Mouse (Mus musculus) CH12.LX (cell line): Measurements from ENCODE around the gene Hs1bp3. TPM values are rescaled to one million over a fixed set of nuclear protein-coding genes. Genes with fewer than 3 reads are reported as not detected.

ENCODE experiments used
- DNase-seq: peaks from one replicate; pipeline ENCODE4 v3.0.0-alpha.2; 2013; ENCODE audit errors: extremely low read depth
- H3K27ac ChIP-seq: 2 replicates; pipeline ENCODE4 v1.5.1; 2012; ENCODE audit warnings: low read depth, mild to moderate bottlenecking, control low read depth, moderate library complexity; ENCODE audit not compliant: insufficient read depth
- H3K27me3 ChIP-seq: replicated peaks from 2 replicates; pipeline ENCODE3; 2012; ENCODE audit warnings: inconsistent platforms
- H3K36me3 ChIP-seq, 2 experiments: replicated peaks in 1 of 2; 2 replicates each; pipeline versions ENCODE3 to v1.6.1; 2012; ENCODE audit warnings: inconsistent platforms in 1 of 2, low read length in 1 of 2, mild to moderate bottlenecking in 1 of 2, mixed read lengths in 1 of 2, moderate library complexity in 1 of 2; ENCODE audit not compliant: control insufficient read depth in 1 of 2, insufficient read depth in 1 of 2
- H3K4me1 ChIP-seq, 2 experiments: 2 replicates each; pipeline ENCODE4 v1.6.1; 2012; ENCODE audit warnings: inconsistent platforms in 1 of 2, moderate library complexity in 1 of 2; ENCODE audit not compliant: insufficient read depth in 2 of 2, control insufficient read depth in 1 of 2
- H3K4me2 ChIP-seq: 2 replicates; pipeline ENCODE4 v1.6.1; 2012; ENCODE audit warnings: low read depth, mild to moderate bottlenecking, control low read depth; ENCODE audit not compliant: poor library complexity, insufficient read depth, severe bottlenecking
- H3K4me3 ChIP-seq, 3 experiments: fragments of 150-350 bp in 1 of 3; sonication (generic) in 1 of 3; replicated peaks in 1 of 3; 2 replicates each; pipeline versions ENCODE3 to v1.5.1; 2011 to 2012; ENCODE audit warnings: low read depth in 2 of 3, low read length in 2 of 3, mild to moderate bottlenecking in 2 of 3, moderate library complexity in 2 of 3, control low read depth in 1 of 3, improper control_type of control experiment in 1 of 3, inconsistent platforms in 1 of 3, mixed read lengths in 1 of 3; ENCODE audit not compliant: poor library complexity in 1 of 3
- H3K79me2 ChIP-seq: replicated peaks from 2 replicates; pipeline ENCODE4 v1.6.1; 2012; ENCODE audit warnings: mild to moderate bottlenecking, moderate library complexity; ENCODE audit not compliant: control insufficient read depth, poor library complexity, insufficient read depth, severe bottlenecking; ENCODE audit errors: extremely low read depth
- H3K9ac ChIP-seq: 2 replicates; pipeline ENCODE4 v1.6.1; 2012; ENCODE audit warnings: low read depth, mild to moderate bottlenecking, control low read depth, moderate library complexity; ENCODE audit not compliant: insufficient read depth
- H3K9me3 ChIP-seq: replicated peaks from 2 replicates; pipeline ENCODE3; 2012; ENCODE audit warnings: low read length, inconsistent platforms, mixed read lengths
- CHD1 ChIP-seq: IDR thresholded peaks from 2 replicates; pipeline ENCODE4 v1.6.1; 2012; ENCODE audit warnings: low read depth, low read length, improper control_type of control experiment, inconsistent platforms
- CHD2 ChIP-seq: IDR thresholded peaks from 2 replicates; pipeline ENCODE4 v1.6.1; 2011; ENCODE audit warnings: low read length, improper control_type of control experiment
- CTCF ChIP-seq, 2 experiments: IDR thresholded peaks in 1 of 2; conservative IDR thresholded peaks in 1 of 2; 2 replicates each; pipeline ENCODE4 v1.5.1; 2011 to 2012; ENCODE audit warnings: low read depth in 2 of 2, low read length in 2 of 2, improper control_type of control experiment in 1 of 2, inconsistent platforms in 1 of 2, mild to moderate bottlenecking in 1 of 2, moderate library complexity in 1 of 2
- ELF1 ChIP-seq: IDR thresholded peaks from 2 replicates; pipeline ENCODE4 v1.6.1; 2014; ENCODE audit warnings: low read depth, mild to moderate bottlenecking, inconsistent platforms, low read length, improper control_type of control experiment
- EP300 ChIP-seq: IDR thresholded peaks from 2 replicates; pipeline ENCODE4 v1.6.1; 2011; ENCODE audit warnings: low read length, improper control_type of control experiment
- ETS1 ChIP-seq: conservative IDR thresholded peaks from 2 replicates; pipeline ENCODE4 v1.6.1; 2012; ENCODE audit warnings: low read depth, mild to moderate bottlenecking, inconsistent platforms, low read length, improper control_type of control experiment, moderate library complexity
- GABPA ChIP-seq: IDR thresholded peaks from 2 replicates; pipeline ENCODE4 v1.6.1; 2012; ENCODE audit warnings: low read depth, low read length, improper control_type of control experiment, inconsistent platforms; ENCODE audit not compliant: insufficient replicate concordance
- IRF4 ChIP-seq: IDR thresholded peaks from 2 replicates; pipeline ENCODE4 v1.6.1; 2014; ENCODE audit warnings: low read depth, mild to moderate bottlenecking, inconsistent platforms, low read length, improper control_type of control experiment
- JUN ChIP-seq: IDR thresholded peaks from 2 replicates; pipeline ENCODE4 v1.6.1; 2011; ENCODE audit warnings: low read depth, mild to moderate bottlenecking, low read length, improper control_type of control experiment, moderate library complexity; ENCODE audit not compliant: insufficient read depth
- JUND ChIP-seq: conservative IDR thresholded peaks from 2 replicates; pipeline ENCODE4 v1.6.1; 2011; ENCODE audit warnings: low read depth, low read length, improper control_type of control experiment
- MAFK ChIP-seq: IDR thresholded peaks from 2 replicates; pipeline ENCODE4 v1.6.1; 2011; ENCODE audit warnings: low read length, improper control_type of control experiment; ENCODE audit not compliant: insufficient replicate concordance
- MAX ChIP-seq: IDR thresholded peaks from 2 replicates; pipeline ENCODE4 v1.6.1; 2011; ENCODE audit warnings: low read length, improper control_type of control experiment
- MXI1 ChIP-seq: IDR thresholded peaks from 2 replicates; pipeline ENCODE4 v1.6.1; 2011; ENCODE audit warnings: mild to moderate bottlenecking, low read depth, low read length, improper control_type of control experiment
- NRF1 ChIP-seq: IDR thresholded peaks from 2 replicates; pipeline ENCODE4 v1.6.1; 2014; ENCODE audit warnings: low read depth, mild to moderate bottlenecking, inconsistent platforms, low read length, improper control_type of control experiment, moderate library complexity
- PAX5 ChIP-seq: IDR thresholded peaks from 2 replicates; pipeline ENCODE4 v1.6.1; 2012; ENCODE audit warnings: low read length, inconsistent platforms, mixed read lengths
- POLR2AphosphoS2 ChIP-seq: IDR thresholded peaks from 2 replicates; pipeline ENCODE4 v1.6.1; 2011; ENCODE audit warnings: low read depth, low read length, improper control_type of control experiment
- SIN3A ChIP-seq: IDR thresholded peaks from 2 replicates; pipeline ENCODE4 v1.6.1; 2012; ENCODE audit warnings: low read length, improper control_type of control experiment, inconsistent platforms
- TCF12 ChIP-seq: IDR thresholded peaks from 2 replicates; pipeline ENCODE4 v1.6.1; 2014; ENCODE audit warnings: low read depth, mild to moderate bottlenecking, inconsistent platforms, low read length, improper control_type of control experiment
- ZC3H11A ChIP-seq: IDR thresholded peaks from 2 replicates; pipeline ENCODE4 v1.6.1; 2012; ENCODE audit warnings: low read depth, mild to moderate bottlenecking, inconsistent platforms, low read length, improper control_type of control experiment
- ZKSCAN1 ChIP-seq: IDR thresholded peaks from 2 replicates; pipeline ENCODE4 v1.6.1; 2012; ENCODE audit warnings: low read depth, inconsistent platforms, low read length, improper control_type of control experiment, borderline replicate concordance
- dilution Hi-C: fragments of 300-500 bp; cut with MboI; formaldehyde crosslinking; loops from 2 replicates; pipeline ENCODE4 v1.14.3; 2020; ENCODE audit warnings: low sequenced_read_pairs; ENCODE audit not compliant: extremely low pct_unique_long_range_greater_than_20kb, extremely low pct_ligation_motif_present
- in situ Hi-C: fragments of 300-500 bp; cut with MboI; formaldehyde crosslinking; loops from 3 replicates; pipeline ENCODE4 v1.14.3; 2019; ENCODE audit warnings: low sequenced_read_pairs, low pct_ligation_motif_present, low pct_unique_long_range_greater_than_20kb, mixed read lengths
- polyA plus RNA-seq: library from polyadenylated mRNA; unstranded; fragments of >175 nt; gene quantifications from 2 replicates; pipeline ENCODE4 v1.2.1, GENCODE M21; 2012; ENCODE audit warnings: low read depth; ENCODE audit not compliant: insufficient read length
- total RNA-seq, 2 experiments: library from RNA; depleted of rRNA; stranded (reverse); fragments of 300-350 nt in 1 of 2; fragments of >200 nt in 1 of 2; gene quantifications; 2 replicates each; pipeline ENCODE4 v1.2.3; 2012 to 2014

Gene Hs1bp3
- total and polyA plus RNA-seq, 3 experiments: 2.6 to 10.1 (median 4.7) TPM

GRCm38 (mm10) chr12:8365905-8366576 is 52.8 kb downstream of the Hs1bp3 start:
- Histone ChIP-seq H3K27ac (no peak overlapping the region), H3K79me2 (no peaks in the 10 kb centered on the region), H3K9ac (no peak overlapping the region), H3K27me3 (no peaks in the 10 kb centered on the region), H3K36me3 (no peaks in the 10 kb centered on the region), H3K4me2 (no peak overlapping the region), H3K4me1 (peaks cover 8 to 11% of the 10 kb centered on the region in 2 experiments; a peak in 3 of 4 replicates), H3K9me3 (no peaks in the 10 kb centered on the region), H3K4me3 (no peak overlapping the region)
- no peak for DNase-seq
- TF ChIP-seq CHD1 (no peak), POLR2AphosphoS2 (no peak), JUN (no peak)
- in situ Hi-C loops: no loop called here
- dilution Hi-C loops: no loop called here

- no peak overlapping the region for H3K9ac ChIP-seq
- peaks cover 9 to 18% of the 10 kb centered on the region in 2 experiments for H3K4me1 ChIP-seq
These were observed 53.5 kb downstream of the Hs1bp3 start for GRCm38 (mm10) chr12:8366688-8367087.

GRCm38 (mm10) chr12:8371746-8372510 is 58.7 kb downstream of the Hs1bp3 start:
- Histone ChIP-seq H3K27ac (no peak overlapping the region), H3K4me2 (no peak overlapping the region), H3K79me2 (no peaks in the 10 kb centered on the region), H3K4me1 (peaks cover 22 to 33% of the 10 kb centered on the region in 2 experiments), H3K9ac (no peak overlapping the region), H3K4me3 (no peak overlapping the region), H3K27me3 (no peaks in the 10 kb centered on the region), H3K9me3 (no peaks in the 10 kb centered on the region), H3K36me3 (no peaks in the 10 kb centered on the region)
- TF ChIP-seq TCF12 (no peak), IRF4 (peak; percentile 75), POLR2AphosphoS2 (no peak), EP300 (peak; percentile 73), MAX (no peak)
- DNase-seq: peak; percentile 48
- dilution Hi-C loops: no loop called here
- in situ Hi-C loops: no loop called here

More at GRCm38 (mm10) chr12:8366688-8367087, 53.5 kb downstream of the Hs1bp3 start:
- no peak overlapping the region for H3K27ac ChIP-seq
- dilution Hi-C loops (no loop called here), in situ Hi-C loops (no loop called here)
- no peak for TF ChIP-seq MXI1
- TF ChIP-seq NRF1: no peak
- no peak for TF ChIP-seq GABPA
- TF ChIP-seq JUND: no peak
- TF ChIP-seq SIN3A: no peak
- TF ChIP-seq CTCF (conservative IDR thresholded peaks at IDR 0.05 in 1 of 2, IDR thresholded peaks at IDR 0.05 in 1 of 2; ENCODE audit: low read depth in 2 of 2, low read length in 2 of 2): no peak
- TF ChIP-seq ZKSCAN1: no peak
- TF ChIP-seq PAX5: no peak
- no peak for TF ChIP-seq JUN
- TF ChIP-seq CHD2: no peak
- TF ChIP-seq ETS1: no peak
- TF ChIP-seq MAFK: no peak
- no peak for TF ChIP-seq ZC3H11A
- TF ChIP-seq ELF1: no peak
- no peak for TF ChIP-seq IRF4
- no peak overlapping the region for H3K4me2 ChIP-seq
- no peaks in the 10 kb centered on the region for H3K79me2 ChIP-seq
- H3K36me3 ChIP-seq: no peaks in the 10 kb centered on the region
- no peaks in the 10 kb centered on the region for H3K9me3 ChIP-seq
- no peak overlapping the region for H3K4me3 ChIP-seq
- no peak for DNase-seq
- no peaks in the 10 kb centered on the region for H3K27me3 ChIP-seq
